Mouse (Mus musculus): ENCODE data around the gene Sestd1.

- TF ChIP-seq CTCF (IDR thresholded peaks at IDR 0.05; ENCODE audit: insufficient read depth, low read depth, low read length) (no peak), POLR2A (IDR thresholded peaks at IDR 0.05; ENCODE audit: insufficient read depth, low read depth, low read length) (no peak)
Measured at GRCm38 (mm10) chr2:77220960-77221359, 59.4 kb downstream of the Sestd1 start.

All from olfactory bulb, adult 2 months (tissue).